Mouse (Mus musculus) embryo, embryonic 11 days (tissue): ENCODE results near the gene Gpr137.

Experiments used
- DNase-seq: peaks from one replicate; pipeline ENCODE4 v3.0.0-alpha.2; 2015

Gene Gpr137

DNA sequence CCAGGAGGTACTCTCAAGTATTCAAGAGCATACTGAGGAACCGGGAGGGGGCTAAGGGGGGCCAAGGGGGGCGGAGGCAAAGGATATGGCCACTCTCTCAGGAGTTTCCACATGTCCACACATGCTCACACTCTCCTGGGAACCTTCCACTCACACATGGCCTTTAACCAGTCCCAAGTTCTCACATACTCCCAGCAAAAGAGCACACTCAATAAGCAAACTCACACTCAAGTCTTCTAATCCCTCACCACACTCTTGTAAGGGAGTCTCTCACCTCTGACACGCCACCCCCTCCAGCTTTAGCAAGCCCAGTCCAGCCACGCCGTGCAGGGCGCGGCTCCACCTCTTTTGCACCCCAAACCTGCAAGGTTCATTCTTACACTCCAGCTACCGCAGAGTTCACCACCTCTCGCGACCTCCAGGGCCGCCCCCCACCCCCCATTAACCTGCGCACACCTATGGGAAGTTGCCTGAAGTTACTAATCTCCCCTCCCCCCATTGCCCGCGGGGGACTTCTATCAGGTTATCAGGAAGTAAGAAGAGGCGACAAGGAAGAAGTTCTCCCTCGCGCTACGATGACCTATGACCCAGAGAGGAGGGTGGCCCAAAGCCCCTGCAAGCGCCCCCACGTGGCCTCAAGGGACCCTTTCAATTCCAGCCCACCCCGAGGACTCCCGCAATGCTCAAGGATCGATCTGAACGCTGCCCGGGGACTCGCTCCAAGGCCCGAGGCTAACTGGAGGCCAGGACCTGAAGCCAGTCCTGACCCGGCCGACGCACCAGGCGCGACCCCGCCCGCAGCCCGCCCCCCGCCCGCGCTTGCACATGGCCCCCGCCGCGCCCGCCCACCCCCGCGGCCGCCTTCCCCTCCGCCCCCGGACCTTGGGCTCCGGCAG lies 21.3 kb downstream of the Gpr137 start:
- peak; percentile 70 for DNase-seq

DNA sequence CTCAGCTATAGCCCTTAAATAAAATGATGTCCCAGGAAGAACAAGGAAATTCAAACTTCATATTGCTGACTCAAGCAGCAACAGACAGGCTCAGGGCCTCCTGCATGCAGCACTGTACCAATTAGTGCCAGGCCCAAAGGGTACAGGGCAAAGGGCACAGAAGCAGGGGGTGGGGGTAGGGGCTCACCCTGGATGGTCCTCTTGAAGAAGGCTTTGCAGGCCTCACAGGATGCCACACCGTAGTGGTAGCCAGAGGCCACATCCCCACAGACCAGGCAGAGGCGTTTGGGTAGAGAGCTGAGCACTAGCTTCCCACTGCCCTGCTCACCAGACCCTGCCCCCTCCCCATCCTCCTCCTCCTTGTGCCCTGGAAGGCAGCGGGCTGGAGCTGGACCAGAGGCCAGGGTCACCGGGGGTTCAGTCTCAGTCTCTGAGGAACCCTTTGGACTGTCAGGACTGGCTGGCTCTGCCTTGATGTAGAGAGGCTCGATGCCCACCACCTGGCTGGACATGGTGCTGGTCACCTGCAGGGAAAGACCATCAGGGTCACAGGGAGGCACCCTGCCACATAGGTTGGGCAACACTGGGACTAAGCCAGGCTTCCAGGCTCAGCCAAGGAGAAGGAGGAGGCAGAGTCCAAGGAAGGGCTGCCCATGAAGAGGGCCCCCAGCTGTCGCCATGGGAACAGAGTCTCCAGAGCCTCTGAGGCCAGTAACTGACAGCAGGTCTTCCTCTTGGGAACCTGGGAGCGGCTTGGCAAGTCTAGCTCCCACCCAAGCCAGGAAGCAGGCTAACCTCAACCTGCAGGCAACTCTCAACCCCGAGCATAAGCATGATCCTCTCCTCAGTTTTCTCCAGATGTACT lies 22.2 kb downstream of the Gpr137 start:
- peak; percentile 43 for DNase-seq

DNA sequence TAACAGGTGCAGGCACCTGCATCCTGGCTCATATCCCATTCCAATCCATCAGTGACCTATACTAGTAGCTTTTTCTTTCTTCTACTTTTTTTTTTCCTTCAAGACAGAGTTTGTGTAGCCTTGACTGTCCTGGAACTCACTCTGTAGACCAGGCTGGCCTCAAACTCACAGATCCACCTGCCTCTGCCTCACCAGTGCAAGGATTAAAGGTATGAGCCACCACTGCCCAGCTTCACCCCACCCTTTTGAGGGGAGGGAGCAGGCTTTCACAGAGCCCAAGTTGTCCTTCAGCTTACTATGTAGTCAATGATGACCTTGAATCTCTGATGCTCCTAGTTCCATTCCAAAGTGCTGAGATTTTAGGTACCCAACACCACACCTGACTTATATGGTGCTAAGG lies 22.8 kb downstream of the Gpr137 start:
- DNase-seq: no peak

DNA sequence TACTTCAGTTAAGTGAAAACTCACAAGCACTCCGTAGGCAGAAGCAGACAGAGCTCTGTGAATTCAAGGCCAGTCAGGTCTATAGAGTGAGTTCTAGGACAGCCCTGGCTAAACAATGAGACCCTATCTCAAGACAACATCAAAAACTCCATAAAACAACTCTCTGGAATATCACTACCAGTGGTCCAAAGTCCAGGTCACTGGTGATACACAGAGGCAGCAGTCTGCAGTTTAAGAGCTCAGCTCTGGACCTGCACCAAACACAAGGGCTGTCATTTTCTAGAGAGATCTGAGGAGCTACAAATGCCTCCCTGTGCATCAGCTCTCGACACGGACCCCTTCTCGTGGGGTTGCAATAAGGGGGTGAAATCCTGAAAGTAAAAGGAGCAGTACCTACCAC lies 24.0 kb downstream of the Gpr137 start:
- no peak for DNase-seq

DNA sequence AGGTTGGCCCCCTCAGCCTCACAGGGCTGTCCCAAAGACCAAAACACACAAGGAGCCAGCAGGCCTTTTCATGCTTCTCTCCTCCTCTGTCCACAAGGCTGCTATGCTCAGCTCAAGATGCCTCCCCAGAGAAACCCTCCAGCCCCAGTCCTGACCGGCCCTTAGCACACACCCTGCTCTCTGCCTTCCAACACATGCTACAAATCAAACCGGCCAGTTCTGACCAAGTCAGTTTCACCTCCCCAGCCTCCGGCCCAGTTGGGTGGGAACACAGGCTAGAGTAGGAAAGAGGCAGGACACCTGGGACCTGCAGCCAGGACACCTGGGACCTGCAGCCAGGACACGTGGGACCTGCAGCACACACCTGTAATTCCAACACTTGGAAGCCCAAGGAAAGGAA lies 25.8 kb downstream of the Gpr137 start:
- DNase-seq: no peak

DNA sequence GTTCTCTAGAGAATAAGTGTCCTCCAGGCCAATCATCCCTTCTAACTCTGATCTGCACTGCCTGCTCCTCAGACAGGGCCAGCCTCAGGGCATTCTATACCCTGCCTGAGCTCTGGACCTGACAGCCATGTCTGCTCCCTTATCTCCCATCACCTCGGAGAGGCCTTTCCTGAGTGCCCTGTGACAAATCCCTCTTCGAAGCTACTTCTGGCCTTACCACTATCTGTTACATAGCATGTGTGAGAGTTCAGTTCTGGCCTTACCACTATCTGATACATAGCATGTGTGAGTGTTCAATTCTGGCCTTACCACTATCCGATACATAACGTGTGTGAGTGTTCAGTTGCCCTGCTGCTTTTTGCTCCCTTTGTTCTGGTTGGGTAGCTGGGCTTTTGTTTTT lies 27.0 kb downstream of the Gpr137 start:
- no peak for DNase-seq

DNA sequence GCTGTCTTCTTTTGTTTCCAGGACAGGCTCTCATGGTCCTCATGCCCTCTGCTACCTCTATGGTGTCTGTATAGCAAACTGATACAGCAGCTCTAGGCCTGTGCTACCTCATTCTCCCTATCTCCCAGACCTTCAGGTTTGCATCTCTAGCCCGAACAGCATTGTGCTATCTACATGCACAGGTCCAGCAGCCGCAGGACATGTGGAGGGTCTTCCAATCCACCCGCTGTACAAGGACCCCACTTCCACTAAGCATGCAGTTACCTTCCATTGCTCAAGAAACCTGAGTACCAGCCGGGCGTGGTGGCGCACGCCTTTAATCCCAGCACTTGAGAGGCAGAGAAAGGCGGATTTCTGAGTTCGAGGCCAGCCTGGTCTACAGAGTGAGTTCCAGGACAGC lies 27.7 kb downstream of the Gpr137 start:
- no peak for DNase-seq

DNA sequence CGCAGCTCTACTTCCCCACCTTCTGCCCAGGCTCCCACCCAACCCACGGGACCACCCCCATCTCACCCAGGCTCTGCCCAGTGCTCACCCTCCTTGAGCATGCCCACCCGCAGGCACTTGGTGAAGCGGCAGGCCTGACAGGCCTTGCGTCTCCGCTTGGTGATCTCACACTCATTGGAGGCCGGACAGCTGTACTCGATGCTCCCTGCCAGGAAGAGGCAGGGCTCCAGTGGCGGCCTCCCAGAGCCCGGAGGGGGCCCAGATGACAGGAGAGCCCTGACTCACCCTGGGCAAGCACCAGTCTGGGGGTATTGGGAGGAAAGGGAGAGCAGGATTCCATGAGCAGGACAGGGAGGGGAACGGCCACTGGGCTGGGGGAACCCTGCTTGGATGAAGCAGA lies 28.3 kb downstream of the Gpr137 start:
- DNase-seq: no peak

DNA sequence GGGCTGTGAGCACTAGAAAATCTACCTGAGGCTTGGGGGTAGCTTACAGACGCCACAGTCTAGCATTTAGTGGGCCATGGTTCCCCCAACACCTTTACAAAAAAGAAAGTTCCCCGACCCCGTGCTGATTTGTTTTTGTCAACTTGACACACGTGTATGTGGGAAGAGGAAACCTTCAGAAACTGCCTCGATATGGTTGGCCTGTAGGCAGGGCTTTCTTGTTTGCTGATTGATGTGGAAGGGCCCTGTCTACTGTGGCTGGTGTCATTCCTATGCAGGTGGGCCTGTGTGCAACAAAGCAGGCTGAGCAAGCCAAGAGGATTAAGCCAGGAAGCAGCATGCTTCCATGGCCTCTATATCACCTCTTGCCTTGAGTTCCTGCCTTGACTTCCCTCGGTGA lies 29.2 kb downstream of the Gpr137 start:
- DNase-seq: no peak

DNA sequence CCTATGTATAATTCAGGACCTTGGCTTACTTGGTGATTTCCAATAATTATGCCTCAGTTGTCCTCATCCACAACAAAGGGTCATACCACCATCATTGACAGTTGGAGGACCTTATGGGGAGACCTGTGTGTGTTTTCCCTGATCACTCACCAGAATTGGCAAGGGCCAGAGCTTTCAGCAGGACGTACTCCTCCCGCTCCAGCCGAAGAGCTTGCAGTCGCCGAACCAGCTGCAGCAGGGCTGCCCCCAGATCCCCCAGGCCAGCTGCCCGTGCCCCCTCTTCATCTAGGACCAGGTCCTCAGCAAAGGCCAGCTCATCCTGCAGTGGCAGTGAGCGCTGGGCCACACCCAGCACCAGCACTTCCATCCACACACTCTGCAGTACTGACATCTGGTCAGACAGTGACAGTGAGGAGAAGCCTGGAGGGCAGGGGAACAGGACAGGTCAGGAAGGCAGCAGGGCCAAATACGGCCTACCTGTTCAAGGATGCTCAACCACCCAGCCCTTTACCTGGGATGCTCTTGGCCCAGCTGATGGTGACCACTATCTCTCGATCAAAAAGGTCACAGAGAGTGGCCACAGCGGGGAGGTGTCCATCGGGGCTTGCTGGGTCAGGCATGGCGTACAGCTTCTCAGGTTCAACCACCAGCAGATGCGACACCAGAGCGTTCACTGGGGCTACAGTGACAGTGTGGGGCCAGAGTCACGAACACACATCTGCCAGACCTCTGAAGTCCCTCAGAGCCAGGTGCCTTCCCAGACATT lies 29.9 kb downstream of the Gpr137 start:
- no peak for DNase-seq

DNA sequence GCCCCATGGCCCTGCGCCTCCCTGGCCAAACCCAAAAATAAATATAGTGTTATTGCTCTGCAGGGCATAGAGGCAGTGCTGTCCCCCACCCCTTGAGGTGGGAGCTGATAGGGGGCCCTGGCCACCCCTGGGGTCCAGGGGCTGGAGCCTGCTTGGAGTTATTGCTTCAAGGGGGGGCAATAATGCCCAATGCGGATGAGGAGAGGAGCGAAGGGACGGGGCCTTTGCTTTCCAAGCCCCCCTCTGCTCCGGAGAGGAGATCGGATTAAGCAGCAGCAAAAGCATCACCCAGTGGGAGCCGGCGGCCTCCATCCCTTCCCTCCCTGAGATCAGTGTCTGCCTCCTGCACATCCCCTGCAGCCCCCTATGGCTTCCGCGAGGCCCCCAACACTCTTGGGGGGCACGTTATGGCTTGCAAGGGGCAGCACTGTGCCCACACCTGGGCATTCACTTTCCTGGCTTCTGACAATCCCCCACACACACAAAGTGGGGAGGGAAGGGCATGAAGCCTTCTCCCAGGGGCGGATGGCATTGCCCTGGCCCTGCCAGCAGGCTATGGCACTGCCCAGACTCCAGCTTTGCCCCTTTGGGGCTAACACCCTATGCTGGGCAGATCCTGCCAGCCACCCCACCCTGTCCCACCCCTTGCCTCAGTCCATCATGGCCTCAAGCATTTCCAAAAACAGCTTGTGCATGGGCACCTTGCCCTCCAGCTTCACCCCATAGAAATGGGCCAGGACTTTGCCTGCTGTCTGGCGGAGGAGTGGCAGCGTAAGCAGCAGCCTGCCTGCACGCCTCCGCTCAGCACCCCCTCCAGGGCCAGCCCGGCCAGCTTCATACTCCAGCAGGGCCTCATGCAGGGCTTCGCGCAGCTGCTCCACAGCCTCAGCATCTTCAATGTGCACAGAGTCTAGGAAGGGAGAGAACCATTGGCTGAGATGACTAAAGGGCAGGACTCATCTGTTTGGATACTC lies 30.9 kb downstream of the Gpr137 start:
- no peak for DNase-seq

DNA sequence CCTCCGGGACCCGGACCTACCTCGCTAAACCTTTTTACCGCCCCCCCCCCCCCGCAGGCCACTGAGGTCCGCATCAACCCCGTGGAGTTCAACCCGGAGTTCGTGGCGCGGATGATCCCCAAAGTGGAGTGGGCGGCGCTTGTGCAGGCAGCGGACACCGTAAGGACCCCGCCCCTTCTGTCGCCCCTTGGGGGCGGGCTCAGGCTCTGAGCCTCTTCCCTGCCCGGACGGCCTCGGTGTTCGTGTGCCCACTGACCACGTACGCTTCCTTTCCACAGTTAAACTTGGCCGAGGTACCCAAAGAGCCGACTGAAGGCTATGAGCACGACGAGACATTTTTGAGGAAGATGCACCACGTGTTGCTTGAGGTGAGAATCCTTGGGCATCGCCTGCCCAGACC lies 32.0 kb downstream of the Gpr137 start:
- DNase-seq: peak; percentile 81

DNA sequence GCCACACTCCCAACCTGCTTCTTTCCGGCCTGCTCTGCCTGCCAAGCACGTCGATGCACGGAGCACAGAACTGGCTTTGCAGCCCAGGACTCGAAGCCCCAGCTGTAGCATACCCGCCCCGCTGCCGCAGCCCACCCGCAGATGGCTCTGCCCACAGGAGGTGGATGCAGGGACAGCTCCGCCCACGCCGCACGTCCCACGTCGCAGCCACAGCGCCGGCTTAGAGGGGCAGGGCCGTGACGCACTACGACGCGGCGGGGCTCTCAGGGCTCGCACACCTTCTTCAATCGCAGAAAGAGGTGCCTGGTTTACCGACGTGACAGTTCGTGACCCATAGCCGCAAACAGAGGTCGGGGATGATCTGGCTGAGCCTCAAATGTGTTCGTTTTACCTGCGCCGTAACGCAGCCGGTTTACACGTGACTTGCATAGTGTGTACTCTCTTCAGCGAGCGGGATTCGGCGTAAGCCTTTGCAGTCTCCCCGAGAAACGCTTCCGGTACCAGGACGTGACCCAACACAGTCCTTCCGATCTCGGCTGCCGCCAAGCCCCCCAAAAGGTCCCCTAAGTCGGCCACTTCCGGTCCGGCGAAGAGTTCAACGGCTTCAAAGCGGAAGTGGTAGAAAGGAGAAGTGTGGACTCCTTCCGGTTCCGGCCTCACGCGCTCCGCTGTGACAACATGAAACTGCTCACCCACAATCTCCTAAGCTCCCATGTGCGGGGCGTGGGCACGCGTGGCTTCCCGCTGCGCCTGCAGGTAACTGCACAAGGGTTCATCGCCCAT lies 32.6 kb downstream of the Gpr137 start, which contains the start of the genes Trmt112 and Prdx5:
TSS of gene Trmt112 (plus strand) at position 192 of the 783 bp plus-strand sequence.
TSS of gene Prdx5 (minus strand) at position 600 of the 783 bp plus-strand sequence.
- DNase-seq: peak; percentile 97

DNA sequence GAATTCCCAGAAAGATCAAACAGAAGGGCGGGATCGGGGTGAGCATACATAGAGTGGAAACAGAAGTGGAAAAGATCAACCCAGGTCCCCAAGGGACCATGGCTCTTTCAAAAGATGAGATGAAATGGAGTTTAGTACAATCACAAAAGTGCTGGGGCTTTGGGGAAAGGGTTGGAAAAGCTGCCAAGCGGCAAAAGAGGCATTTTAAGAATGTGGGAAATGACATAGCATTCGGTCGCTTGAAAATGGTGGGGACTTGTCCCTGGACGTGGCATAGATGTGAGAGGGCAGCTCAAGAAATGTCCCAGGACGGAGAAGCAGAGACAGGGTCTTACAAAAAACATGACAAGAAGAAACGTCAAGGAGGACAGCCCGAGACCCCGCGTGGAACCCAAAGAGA lies 33.3 kb downstream of the Gpr137 start:
- DNase-seq: no peak

DNA sequence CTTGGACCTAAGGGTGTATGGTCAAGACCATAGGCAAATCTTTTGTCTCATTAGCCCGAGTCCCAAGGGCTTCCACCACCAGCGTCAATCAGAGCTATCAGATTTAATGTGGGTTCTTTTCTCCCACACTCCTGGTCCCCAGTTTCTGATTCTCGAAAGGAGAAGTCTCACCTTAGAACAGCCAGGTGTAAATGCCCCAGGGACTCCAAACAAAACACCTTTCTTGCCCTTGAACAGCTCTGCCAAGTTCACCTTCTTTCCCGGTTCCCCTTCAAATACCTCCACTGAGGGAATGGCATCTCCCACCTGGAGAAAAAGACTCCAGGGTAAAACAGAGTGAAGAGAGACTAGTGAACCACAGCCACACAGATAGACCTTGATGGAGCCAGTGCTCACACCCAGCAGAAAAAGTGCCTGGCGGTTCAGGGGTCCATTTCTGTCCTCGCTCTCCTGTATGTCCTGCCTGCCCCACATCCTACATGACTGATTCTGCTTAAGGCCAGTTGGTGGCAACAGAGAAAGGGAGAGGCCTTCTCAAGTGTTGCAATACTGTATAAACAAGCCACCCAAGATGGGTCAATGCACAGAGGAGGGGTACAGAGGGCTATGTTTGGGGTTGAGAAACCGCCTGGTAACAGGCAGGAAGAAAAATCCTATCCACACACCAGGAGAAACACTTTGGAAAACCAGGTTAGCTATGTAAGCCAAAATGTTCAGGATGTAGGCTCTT lies 34.3 kb downstream of the Gpr137 start:
- DNase-seq: no peak

DNA sequence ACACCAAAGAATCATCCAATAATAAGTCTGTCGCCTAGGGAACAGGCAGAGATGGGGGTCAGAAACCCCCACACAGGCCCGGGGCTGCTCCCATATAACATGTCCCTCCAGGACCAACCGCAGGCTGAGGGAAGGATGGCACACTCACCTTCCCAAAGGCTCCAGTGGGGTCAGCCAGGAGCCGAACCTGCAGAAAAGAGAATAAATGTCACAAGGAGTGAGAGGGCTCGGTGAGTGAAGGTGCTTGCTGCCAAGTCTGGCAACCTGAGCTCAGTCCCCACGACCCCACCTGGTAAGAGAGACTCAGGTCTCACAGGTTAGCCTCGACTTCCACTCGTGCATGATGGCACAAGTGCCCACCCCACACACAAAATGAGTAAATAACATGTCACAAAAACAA lies 35.2 kb downstream of the Gpr137 start:
- no peak for DNase-seq

DNA sequence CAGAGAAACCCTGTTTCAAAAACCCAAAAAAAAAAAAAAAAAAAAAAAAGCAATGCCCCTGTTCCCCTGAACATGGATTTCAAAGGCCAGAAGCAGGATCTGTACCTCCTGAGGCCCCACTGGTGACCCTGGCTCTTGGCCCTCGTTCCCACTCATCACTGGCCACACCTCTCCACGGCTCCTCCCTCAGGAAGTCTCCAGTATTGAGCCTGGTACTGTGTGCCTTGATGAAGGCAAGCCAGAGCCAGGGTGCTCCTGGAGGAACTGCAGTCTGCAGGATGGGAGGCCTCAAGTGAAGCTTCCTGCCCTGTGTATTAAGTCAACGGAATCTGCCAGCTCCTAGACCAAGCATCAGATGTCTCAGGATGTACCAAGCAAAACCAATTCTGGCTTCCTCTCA lies 36.1 kb downstream of the Gpr137 start:
- no peak for DNase-seq

DNA sequence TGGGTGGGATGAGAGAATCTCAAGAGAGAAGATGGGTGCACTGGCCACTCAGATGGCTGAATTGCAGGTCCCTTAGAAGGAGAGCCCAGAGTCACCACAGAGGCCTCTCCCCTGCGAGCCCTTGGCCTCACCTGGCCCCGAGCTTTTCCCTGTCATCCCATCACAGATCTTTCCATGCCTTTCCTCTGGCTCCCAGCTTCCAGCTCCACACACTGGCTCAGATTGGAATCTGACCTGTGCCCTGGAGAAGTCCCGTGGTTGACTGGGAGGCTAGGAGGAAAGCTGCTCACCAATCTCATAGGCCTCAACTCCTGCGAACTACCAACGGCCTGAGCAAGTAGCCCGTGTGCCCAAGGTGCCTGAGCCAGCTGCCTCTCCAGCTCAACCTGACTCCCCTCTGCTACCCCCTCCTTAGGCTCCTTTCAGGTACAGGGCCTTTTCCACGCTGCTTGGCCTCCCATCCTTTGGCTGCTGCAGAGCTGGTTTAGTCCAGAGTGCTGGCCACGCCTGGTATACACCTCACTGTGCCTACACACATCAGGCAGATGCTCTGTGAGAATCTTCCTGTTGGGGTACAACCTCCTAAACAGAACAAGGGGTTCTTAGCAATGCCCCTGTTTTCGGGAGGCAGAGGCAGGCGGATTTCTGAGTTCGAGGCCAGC lies 36.7 kb downstream of the Gpr137 start:
- DNase-seq: no peak

DNA sequence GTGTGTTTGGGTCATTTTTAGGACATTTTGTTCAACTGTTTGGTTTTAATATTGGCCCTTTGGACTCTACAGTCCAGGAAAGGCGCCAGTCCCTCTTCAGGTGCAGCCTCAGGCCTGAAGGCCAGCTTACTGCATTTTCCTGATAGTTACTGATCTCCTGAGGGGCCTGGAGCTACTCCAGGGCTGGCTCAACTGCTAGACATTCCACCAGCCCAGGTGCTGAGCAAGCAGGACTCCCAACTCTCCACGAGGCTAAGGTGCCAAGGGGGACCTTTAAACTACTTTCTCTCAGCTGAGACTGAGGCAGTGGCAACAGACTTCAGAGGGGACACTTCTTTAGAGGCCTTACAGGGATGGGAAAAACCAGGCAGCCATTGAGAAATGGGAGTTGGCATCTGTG lies 37.4 kb downstream of the Gpr137 start:
- no peak for DNase-seq

DNA sequence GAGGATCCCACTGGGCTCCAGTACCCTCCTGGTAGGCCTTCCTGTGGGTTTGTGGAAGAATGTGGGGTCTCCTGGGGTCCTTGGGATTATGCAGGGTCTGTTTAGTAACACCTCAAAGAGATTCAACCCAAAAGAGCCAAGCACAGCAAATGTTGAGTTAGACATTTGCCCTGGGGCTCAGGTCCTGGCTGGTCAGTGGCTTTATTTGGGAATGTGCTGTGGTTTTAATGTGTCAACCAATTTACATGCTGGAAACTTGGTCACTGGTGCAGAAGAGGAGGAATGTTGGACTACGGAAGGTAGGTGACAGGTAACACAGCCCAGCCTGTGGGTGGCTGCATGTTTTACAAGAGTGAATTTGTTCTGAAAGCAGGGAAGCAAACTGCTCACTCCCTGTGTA lies 39.2 kb downstream of the Gpr137 start:
- no peak for DNase-seq
